Mouse (Mus musculus) erythroblast, embryonic 14.5 days (primary cell): ENCODE data around the gene Olfr53.

Experiments
- GATA1 ChIP-seq: IDR thresholded peaks from 2 replicates; pipeline ENCODE4 v1.6.1; 2012; ENCODE audit warnings: low read length, inconsistent platforms, mixed read lengths
- TAL1 ChIP-seq: IDR thresholded peaks from 3 replicates; pipeline ENCODE4 v1.6.1; 2012; ENCODE audit warnings: low read length, inconsistent platforms, mixed read lengths

- TF ChIP-seq GATA1, result no peak
- TF ChIP-seq TAL1, result no peak
These were observed 15.7 kb upstream of the Olfr53 start for GRCm38 (mm10) chr7:140630559-140630958.
